Mouse (Mus musculus): Measurements from ENCODE around the gene Slc5a4b. TPM values are rescaled to one million over a fixed set of nuclear protein-coding genes. Genes with fewer than 3 reads are reported as not detected.

Slc5a4b gene
- not detected in 2 replicates for polyA plus RNA-seq (2016; fragmentation: Nextera tagmentation; extraction: Ambion mirVana)

DNA sequence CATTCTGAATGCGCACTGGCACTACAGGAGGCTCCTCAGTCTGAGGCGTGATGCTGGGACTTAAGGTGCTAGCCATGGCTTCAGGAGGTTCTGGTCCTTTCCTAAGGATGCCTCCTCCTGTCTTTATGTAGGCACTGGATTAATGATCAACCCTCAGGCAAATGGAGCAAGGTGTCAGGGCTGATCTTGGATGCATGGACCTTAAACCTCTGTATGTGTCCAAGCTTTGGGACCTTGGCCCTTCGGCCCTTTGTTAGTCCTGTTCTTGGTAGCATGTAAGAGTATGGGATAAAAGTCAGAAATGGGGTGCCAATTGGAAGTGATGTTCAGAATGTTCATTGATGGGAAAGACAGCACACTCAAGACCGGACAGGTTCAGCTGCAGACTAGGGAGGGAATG lies at the start of gene Slc5a4b:
Gene Slc5a4b, minus strand, starts transcription at position 101 of the 400 bp plus-strand sequence.
- H3K9me3 ChIP-seq, result no peaks in the 10 kb centered on the region
- no peaks in the 10 kb centered on the region for H3K27me3 ChIP-seq (replicated peaks; ENCODE audit: low read depth, poor library complexity, severe bottlenecking)
- no peaks in the 10 kb centered on the region for H3K36me3 ChIP-seq (replicated peaks)
- H3K4me1 ChIP-seq, result no peaks in the 10 kb centered on the region
- H3K4me3 ChIP-seq, result no peak within 1 kb of the TSS
- WGBS, result 86% methylated on average over 4 of the region's 4 CpGs
- H3K27ac ChIP-seq (replicated peaks), result no peak within 1 kb of the TSS
- DNase-seq (ENCODE audit: low spot score), result no peak

DNA sequence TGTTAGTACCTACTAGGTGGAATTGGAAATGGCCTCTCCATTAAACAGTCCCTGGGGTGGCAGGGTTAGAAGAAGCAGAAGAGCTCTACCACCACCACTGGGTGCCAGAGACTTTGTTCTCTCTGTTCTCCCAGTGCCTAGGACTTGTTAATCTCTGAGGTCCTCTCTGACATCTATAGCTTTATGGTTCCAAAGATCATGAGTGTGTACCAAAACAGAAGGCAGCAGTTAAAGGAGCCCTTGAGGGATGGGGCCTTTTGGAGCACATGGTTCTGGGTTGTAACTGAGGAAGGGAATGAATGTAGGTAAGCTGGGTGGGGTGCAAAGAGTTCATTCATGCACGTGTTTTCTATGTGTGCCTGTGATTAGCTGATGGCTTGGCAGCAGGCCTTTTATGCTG lies 47.2 kb upstream of the Slc5a4b start:
- H3K4me1 ChIP-seq, result no peaks in the 10 kb centered on the region
- DNase-seq (ENCODE audit: low spot score), result no peak
- 90% methylated on average over 1 of the region's 1 CpGs for WGBS
- no peaks in the 10 kb centered on the region for H3K27me3 ChIP-seq (replicated peaks; ENCODE audit: low read depth, poor library complexity, severe bottlenecking)
- H3K4me3 ChIP-seq, result no peak overlapping the region
- H3K27ac ChIP-seq (replicated peaks), result no peak overlapping the region
- no peaks in the 10 kb centered on the region for H3K9me3 ChIP-seq
- H3K36me3 ChIP-seq (replicated peaks), result no peaks in the 10 kb centered on the region

GRCm38 (mm10) chr10:76157528-76157927 lies 46.8 kb upstream of the Slc5a4b start:
- Histone ChIP-seq H3K9me3 (no peaks in the 10 kb centered on the region), H3K4me3 (no peak overlapping the region), H3K4me1 (no peaks in the 10 kb centered on the region), H3K27me3 (replicated peaks; ENCODE audit: low read depth, poor library complexity, severe bottlenecking) (no peaks in the 10 kb centered on the region), H3K27ac (replicated peaks) (no peak overlapping the region), H3K36me3 (replicated peaks) (no peaks in the 10 kb centered on the region)
- no peak for DNase-seq (ENCODE audit: low spot score)
- WGBS, result 82% methylated on average over 5 of the region's 5 CpGs

GRCm38 (mm10) chr10:76155911-76156310 lies 45.1 kb upstream of the Slc5a4b start:
- Histone ChIP-seq H3K36me3 (replicated peaks) (no peaks in the 10 kb centered on the region), H3K27me3 (replicated peaks; ENCODE audit: low read depth, poor library complexity, severe bottlenecking) (no peaks in the 10 kb centered on the region), H3K9me3 (no peaks in the 10 kb centered on the region), H3K4me3 (no peak overlapping the region), H3K27ac (replicated peaks) (no peak overlapping the region), H3K4me1 (no peaks in the 10 kb centered on the region)
- DNase-seq (ENCODE audit: low spot score), result no peak
- 85% methylated on average over 7 of the region's 7 CpGs for WGBS

- no peak for DNase-seq (ENCODE audit: low spot score)
- Histone ChIP-seq H3K27me3 (replicated peaks; ENCODE audit: low read depth, poor library complexity, severe bottlenecking) (no peaks in the 10 kb centered on the region), H3K36me3 (replicated peaks) (no peaks in the 10 kb centered on the region), H3K9me3 (no peaks in the 10 kb centered on the region), H3K27ac (replicated peaks) (no peak within 1 kb of the TSS), H3K4me1 (no peaks in the 10 kb centered on the region), H3K4me3 (no peak within 1 kb of the TSS)
- WGBS, result 93% methylated on average over 5 of the region's 5 CpGs
Measured at GRCm38 (mm10) chr10:76147278-76147677, 36.5 kb upstream of the Slc5a4b start, which contains the start of gene Slc5a4a. Gene Slc5a4a, plus strand, starts transcription at chr10:76147451.

GRCm38 (mm10) chr10:76146846-76147245 lies 36.1 kb upstream of the Slc5a4b start:
- Histone ChIP-seq H3K27me3 (replicated peaks; ENCODE audit: low read depth, poor library complexity, severe bottlenecking) (no peaks in the 10 kb centered on the region), H3K36me3 (replicated peaks) (no peaks in the 10 kb centered on the region), H3K9me3 (no peaks in the 10 kb centered on the region), H3K4me1 (no peaks in the 10 kb centered on the region), H3K4me3 (no peak overlapping the region), H3K27ac (replicated peaks) (no peak overlapping the region)
- 74% methylated on average over 8 of the region's 8 CpGs for WGBS
- no peak for DNase-seq (ENCODE audit: low spot score)

DNA sequence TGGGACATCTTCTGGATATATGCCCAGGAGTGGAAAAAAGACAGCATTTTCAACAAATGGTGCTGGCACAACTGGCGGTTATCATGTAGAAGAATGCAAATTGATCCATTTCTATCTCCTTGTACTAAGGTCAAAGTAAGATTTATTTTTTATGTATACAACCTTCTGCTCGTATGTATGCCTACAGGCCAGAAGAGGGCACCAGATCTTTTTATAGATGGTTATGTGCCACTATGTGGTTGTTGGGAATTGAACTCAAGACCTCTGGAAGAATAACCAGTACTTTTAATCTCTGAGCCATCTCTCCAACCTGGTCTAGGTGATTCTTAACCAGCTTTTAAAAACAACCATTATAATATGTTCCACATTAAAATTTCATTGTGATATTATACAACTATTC lies 25.6 kb upstream of the Slc5a4b start:
- DNase-seq (ENCODE audit: low spot score), result no peak
- Histone ChIP-seq H3K9me3 (no peaks in the 10 kb centered on the region), H3K27me3 (replicated peaks; ENCODE audit: low read depth, poor library complexity, severe bottlenecking) (no peaks in the 10 kb centered on the region), H3K27ac (replicated peaks) (no peak overlapping the region), H3K4me3 (no peak overlapping the region), H3K36me3 (replicated peaks) (no peaks in the 10 kb centered on the region), H3K4me1 (no peaks in the 10 kb centered on the region)
- WGBS, result 75% methylated on average over 2 of the region's 2 CpGs

DNA sequence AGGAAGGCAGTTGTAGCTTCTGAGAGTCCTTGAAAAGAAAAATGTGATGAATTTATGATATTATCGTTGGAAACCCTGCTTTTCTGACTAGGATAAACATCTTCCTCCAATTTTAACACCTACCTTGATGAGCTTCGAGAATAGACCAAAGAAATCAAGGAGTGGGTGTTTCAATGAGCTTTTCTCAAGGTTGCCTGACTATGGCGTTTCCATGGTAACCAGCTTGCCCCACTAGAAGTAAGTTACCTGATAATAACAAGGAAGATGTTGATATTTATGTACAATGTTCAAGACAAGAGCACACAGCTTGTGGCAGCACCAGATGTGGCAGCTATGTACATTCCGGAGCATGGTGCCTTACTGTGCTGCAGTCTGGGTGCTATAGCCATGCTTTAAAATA lies 21.7 kb upstream of the Slc5a4b start:
- Histone ChIP-seq H3K27ac (replicated peaks) (no peak overlapping the region), H3K27me3 (replicated peaks; ENCODE audit: low read depth, poor library complexity, severe bottlenecking) (no peaks in the 10 kb centered on the region), H3K36me3 (replicated peaks) (no peaks in the 10 kb centered on the region), H3K4me1 (no peaks in the 10 kb centered on the region), H3K9me3 (no peaks in the 10 kb centered on the region), H3K4me3 (no peak overlapping the region)
- DNase-seq (ENCODE audit: low spot score), result no peak
- 80% methylated on average over 4 of the region's 4 CpGs for WGBS

- no peak overlapping the region for H3K27ac ChIP-seq (replicated peaks)
- no peaks in the 10 kb centered on the region for H3K36me3 ChIP-seq (replicated peaks)
- no peak for DNase-seq (ENCODE audit: low spot score)
- no peaks in the 10 kb centered on the region for H3K9me3 ChIP-seq
- no peak overlapping the region for H3K4me3 ChIP-seq
- 77% methylated on average over 5 of the region's 5 CpGs for WGBS
- no peaks in the 10 kb centered on the region for H3K27me3 ChIP-seq (replicated peaks; ENCODE audit: low read depth, poor library complexity, severe bottlenecking)
- no peaks in the 10 kb centered on the region for H3K4me1 ChIP-seq
Measured at GRCm38 (mm10) chr10:76121495-76121894, 10.7 kb upstream of the Slc5a4b start.

DNA sequence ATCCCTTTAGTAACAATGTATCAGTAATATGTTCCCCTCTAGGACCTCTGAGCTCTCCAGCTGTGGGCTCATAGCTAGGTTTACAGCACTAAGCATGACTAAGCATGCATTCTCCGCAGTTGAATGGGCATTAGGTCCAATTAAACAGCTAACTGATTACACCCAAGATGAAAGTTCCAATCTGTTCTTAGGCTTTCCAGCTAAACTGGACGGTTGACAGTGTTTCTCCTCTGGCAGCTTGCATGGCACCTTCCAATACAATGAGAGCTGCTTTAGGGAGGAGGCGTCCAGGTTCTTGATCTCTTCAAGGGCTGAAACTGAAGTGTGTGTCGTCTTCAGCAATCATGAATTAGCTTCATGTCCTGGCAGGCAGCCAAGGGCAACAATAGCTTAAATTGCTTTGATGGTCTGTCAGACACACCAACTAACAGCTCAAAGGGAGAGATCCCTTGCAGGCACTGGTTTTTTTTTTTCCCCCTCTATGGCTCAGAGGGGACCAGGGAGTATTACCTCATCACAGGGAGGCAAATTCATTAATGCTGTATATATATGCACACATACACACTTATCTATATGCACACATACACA lies 9.5 kb upstream of the Slc5a4b start:
- H3K36me3 ChIP-seq (replicated peaks), result no peaks in the 10 kb centered on the region
- no peak overlapping the region for H3K4me3 ChIP-seq
- no peaks in the 10 kb centered on the region for H3K4me1 ChIP-seq
- 59% methylated on average over 4 of the region's 4 CpGs for WGBS
- no peaks in the 10 kb centered on the region for H3K27me3 ChIP-seq (replicated peaks; ENCODE audit: low read depth, poor library complexity, severe bottlenecking)
- DNase-seq (ENCODE audit: low spot score), result peak; percentile 11
- no peaks in the 10 kb centered on the region for H3K9me3 ChIP-seq
- no peak overlapping the region for H3K27ac ChIP-seq (replicated peaks)

DNA sequence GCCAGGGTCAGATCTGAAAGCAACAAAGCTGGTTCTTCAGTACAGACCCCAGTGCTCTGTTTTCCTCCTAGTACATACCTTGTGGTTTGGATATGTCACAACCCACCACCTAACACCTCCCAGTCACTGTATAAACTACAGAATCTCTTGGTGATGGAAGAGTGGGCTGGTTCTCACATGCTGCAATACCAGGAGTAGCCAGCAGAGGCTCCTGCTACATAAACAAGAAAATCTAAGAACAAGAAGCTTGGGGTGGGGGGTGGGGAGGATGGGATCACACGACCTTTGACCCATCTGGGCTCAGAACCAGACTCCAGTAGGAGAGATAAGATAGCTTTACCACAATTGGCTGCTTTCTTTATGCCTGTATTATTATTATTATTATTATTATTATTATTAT lies 8.0 kb upstream of the Slc5a4b start:
- Histone ChIP-seq H3K9me3 (no peaks in the 10 kb centered on the region), H3K27me3 (replicated peaks; ENCODE audit: low read depth, poor library complexity, severe bottlenecking) (no peaks in the 10 kb centered on the region), H3K36me3 (replicated peaks) (no peaks in the 10 kb centered on the region), H3K4me1 (no peaks in the 10 kb centered on the region), H3K27ac (replicated peaks) (no peak overlapping the region), H3K4me3 (no peak overlapping the region)
- WGBS, result 18% methylated on average over 1 of the region's 1 CpGs
- peak; percentile 15 for DNase-seq (ENCODE audit: low spot score)

DNA sequence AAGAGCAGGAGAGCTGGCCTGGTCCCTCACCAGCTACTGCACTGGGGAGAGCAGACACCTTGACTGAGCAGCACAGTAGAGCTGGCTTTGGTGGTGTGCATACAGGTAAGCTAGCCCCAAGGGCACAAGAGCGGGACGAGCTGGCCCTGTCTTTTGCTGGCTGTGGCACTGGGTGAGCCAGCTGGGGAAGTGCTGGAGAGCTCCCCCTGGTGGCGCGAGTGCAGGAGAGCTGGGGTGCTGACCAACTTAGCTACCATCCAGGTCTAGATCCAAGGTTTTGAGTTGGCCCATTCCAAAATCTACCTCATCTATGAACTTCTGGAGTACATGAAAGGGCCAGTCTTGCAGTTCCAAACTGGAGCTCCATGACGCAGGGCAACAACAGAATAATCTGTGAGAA lies 7.2 kb upstream of the Slc5a4b start:
- 25% methylated on average over 5 of the region's 5 CpGs for WGBS

DNA sequence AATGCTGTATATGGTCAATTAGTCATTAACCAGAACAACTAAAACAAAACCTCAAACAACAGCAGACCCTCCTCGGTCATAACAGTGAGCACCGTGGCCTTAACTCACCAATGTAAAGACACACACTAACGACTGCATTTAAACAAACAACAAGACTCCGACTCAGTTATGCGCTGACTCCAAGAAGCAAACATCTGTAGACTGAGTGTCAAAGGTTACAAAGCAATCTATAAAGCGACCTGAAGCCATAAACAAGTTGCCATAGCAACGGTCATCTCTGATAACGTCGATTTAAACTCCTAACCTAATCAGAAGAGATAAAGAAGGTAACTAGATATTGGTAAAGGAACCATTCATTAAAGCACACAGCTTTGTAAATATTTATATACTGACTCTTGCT lies 13.4 kb downstream of the Slc5a4b start:
- WGBS, result 80% methylated on average over 9 of the region's 9 CpGs
- no peak overlapping the region for H3K27ac ChIP-seq (replicated peaks)
- no peaks in the 10 kb centered on the region for H3K36me3 ChIP-seq (replicated peaks)
- H3K4me3 ChIP-seq, result no peak overlapping the region
- no peaks in the 10 kb centered on the region for H3K27me3 ChIP-seq (replicated peaks; ENCODE audit: low read depth, poor library complexity, severe bottlenecking)
- H3K4me1 ChIP-seq, result no peaks in the 10 kb centered on the region
- no peak for DNase-seq (ENCODE audit: low spot score)
- H3K9me3 ChIP-seq, result no peaks in the 10 kb centered on the region

More for the DNA sequence above, 7.2 kb upstream of the Slc5a4b start:
- Histone ChIP-seq H3K4me1 (no peaks in the 10 kb centered on the region), H3K9me3 (no peaks in the 10 kb centered on the region), H3K27me3 (replicated peaks; ENCODE audit: low read depth, poor library complexity, severe bottlenecking) (no peaks in the 10 kb centered on the region), H3K36me3 (replicated peaks) (no peaks in the 10 kb centered on the region), H3K27ac (replicated peaks) (no peak overlapping the region), H3K4me3 (no peak overlapping the region)
- DNase-seq (ENCODE audit: low spot score), result peak; percentile 69

Data from embryonic facial prominence, embryonic 10.5 days (tissue).